Mouse (Mus musculus) megakaryocyte, embryonic 14.5 days (primary cell): ENCODE data around the gene Tmem256.

Source experiments
- FLI1 ChIP-seq: IDR thresholded peaks from 2 replicates; pipeline ENCODE4 v1.6.1; 2012; ENCODE audit warnings: low read length, inconsistent platforms, mixed read lengths
- GATA1 ChIP-seq: IDR thresholded peaks from 3 replicates; pipeline ENCODE4 v1.6.1; 2012; ENCODE audit warnings: mixed read lengths, low read length, inconsistent platforms, borderline replicate concordance

DNA sequence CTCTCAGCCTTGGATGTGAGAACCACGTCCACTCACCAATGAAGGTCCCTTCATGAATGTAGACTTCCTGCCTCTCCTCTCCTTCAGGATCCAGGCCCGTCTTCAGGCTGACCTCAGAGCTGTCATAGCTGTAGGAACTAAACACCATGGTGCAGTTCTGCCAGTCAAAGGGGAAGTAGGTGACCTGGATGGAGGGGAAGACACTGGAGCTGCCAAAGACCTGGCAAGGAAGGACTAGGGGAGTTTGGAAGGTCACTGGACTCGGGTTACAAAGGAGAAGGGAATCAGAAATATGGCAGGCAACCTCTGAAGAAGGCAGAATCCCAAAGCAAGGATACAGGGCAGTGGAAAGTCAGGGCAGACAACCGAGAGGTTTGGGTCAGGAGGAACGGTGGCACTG is 44.9 kb upstream of the Tmem256 start:
- no peak for TF ChIP-seq GATA1
- TF ChIP-seq FLI1: no peak
